Mouse (Mus musculus) heart, embryonic 13.5 days (tissue): ENCODE data around the gene Tubgcp2. TPM values are rescaled to one million over a fixed set of nuclear protein-coding genes. Genes with fewer than 3 reads are reported as not detected.
A peak's percentile ranks its signal among the peaks of the same experiment; 100 is the strongest.

Experiments
- ATAC-seq: fragments of 200-750 bp; cut with Nextera tagmentation; 2 replicates; pipeline ENCODE4 v1.8.0; 2017; ENCODE audit warnings: moderate TSS enrichment; ENCODE audit not compliant: insufficient number of reproducible peaks, low FRiP score, low TSS enrichment; ENCODE audit errors: extremely low read depth
- H3K27ac ChIP-seq: fragments of 300-500 bp; sonication (generic); replicated peaks from 2 replicates; pipeline ENCODE4 v1.5.1; 2015; ENCODE audit warnings: moderate library complexity, mild to moderate bottlenecking, inconsistent platforms
- H3K27me3 ChIP-seq: fragments of 300-500 bp; sonication (generic); replicated peaks from 2 replicates; pipeline ENCODE4 v1.6.1; 2015; ENCODE audit warnings: mild to moderate bottlenecking, inconsistent platforms
- H3K36me3 ChIP-seq: fragments of 300-500 bp; sonication (generic); 2 replicates; pipeline ENCODE4 v1.6.1; 2015; ENCODE audit warnings: mild to moderate bottlenecking, inconsistent platforms
- H3K4me1 ChIP-seq: fragments of 300-500 bp; sonication (generic); 2 replicates; pipeline ENCODE4 v1.6.1; 2015; ENCODE audit warnings: inconsistent platforms
- H3K4me2 ChIP-seq: fragments of 300-500 bp; sonication (generic); 2 replicates; pipeline ENCODE4 v1.6.1; 2015; ENCODE audit warnings: inconsistent platforms, mild to moderate bottlenecking, moderate library complexity
- H3K4me3 ChIP-seq: fragments of 300-500 bp; sonication (generic); 2 replicates; pipeline ENCODE4 v1.5.1; 2015; ENCODE audit warnings: moderate library complexity, mild to moderate bottlenecking, inconsistent platforms
- H3K9ac ChIP-seq: fragments of 300-500 bp; sonication (generic); 2 replicates; pipeline ENCODE4 v1.6.1; 2015; ENCODE audit warnings: inconsistent platforms, mild to moderate bottlenecking, moderate library complexity
- H3K9me3 ChIP-seq: fragments of 300-500 bp; sonication (generic); 2 replicates; pipeline ENCODE4 v1.6.1; 2016; ENCODE audit warnings: inconsistent platforms
- WGBS: fragments of 180-500 bp; shearing (Covaris S2); methylation state at CpG from one replicate; pipeline ENCODE4 v1.1.7; 2015; ENCODE audit warnings: mixed read lengths; 5-methylcytosine and 5-hydroxymethylcytosine counted together
- polyA plus RNA-seq: library from polyadenylated mRNA; unstranded; fragments of >200 nt; fragmentation: Nextera tagmentation; extraction: Ambion mirVana; gene quantifications from 2 replicates; pipeline ENCODE4 v1.2.1, GENCODE M21; 2015

Gene Tubgcp2
- polyA plus RNA-seq, 1 experiment from 2014 or later: 37.0 TPM

DNA sequence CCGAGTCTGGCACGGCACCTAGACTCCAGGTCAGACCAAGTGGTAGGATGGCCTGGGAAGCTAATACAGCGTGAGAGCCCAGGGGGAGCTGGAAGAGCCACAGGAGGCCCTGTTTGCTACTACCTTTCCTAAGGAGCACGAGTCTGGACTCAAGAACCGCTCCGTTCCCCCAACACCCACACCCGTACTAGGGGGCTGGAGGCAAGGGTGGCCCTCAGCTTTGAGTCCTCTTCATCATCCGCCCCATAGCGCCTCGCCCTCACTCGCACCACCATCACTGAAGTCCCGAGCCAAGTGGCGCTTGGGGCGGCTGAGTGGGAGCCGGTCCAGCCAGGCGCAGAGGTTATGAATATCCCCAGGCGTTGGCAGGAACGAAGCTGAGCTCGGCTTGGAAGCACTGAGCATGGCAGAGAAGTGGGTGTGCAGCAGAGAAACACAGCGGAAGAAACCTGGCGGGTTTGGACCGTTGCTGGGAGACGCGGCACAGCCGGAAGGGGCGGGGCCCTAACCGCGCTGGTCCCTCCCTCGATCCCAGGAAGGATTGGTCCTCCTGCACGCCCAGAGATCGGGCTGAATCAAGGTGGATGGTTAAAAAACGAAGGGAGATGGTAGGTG lies 58.1 kb downstream of the Tubgcp2 start, which contains the start of gene 6430531B16Rik:
TSS of gene 6430531B16Rik (minus strand) at position 478 of the 615 bp plus-strand sequence.
- Histone ChIP-seq H3K4me2 (peak within 1 kb of the TSS; percentile 94), H3K27me3 (peaks cover 68% of the 10 kb centered on the region), H3K4me1 (peaks cover 7% of the 10 kb centered on the region), H3K9ac (peak within 1 kb of the TSS; percentile 78), H3K36me3 (no peaks in the 10 kb centered on the region), H3K27ac (no peak within 1 kb of the TSS), H3K9me3 (no peaks in the 10 kb centered on the region), H3K4me3 (peak within 1 kb of the TSS; percentile 66)
- 6% methylated on average over 32 of the region's 32 CpGs for WGBS
- peak; percentile 55 for ATAC-seq

DNA sequence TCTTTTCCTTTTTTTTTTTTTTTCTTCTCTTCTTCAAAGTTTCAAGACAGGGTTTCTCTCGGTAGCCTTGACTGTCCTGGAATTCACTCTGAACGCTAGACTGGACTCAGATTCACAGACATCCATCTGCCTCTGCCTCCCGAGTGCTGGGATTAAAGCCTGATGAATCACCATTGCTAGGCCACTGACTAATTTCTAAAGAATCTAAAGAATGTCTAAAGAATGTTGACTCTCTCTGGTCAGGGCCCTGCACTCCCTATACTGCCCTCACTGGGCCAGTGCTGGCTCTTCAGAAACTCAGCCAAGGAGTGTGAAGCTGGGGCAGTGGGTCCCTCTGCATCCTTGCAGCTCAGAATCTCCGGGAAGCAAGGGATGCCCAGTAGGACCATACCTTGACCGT lies 61.0 kb downstream of the Tubgcp2 start:
- no peak overlapping the region for H3K4me2 ChIP-seq
- no peaks in the 10 kb centered on the region for H3K9me3 ChIP-seq
- ATAC-seq: no peak
- peaks cover 7% of the 10 kb centered on the region for H3K4me1 ChIP-seq
- 49% methylated on average over 5 of the region's 5 CpGs for WGBS
- no peak overlapping the region for H3K27ac ChIP-seq
- H3K27me3 ChIP-seq: peaks cover 79% of the 10 kb centered on the region
- no peak overlapping the region for H3K4me3 ChIP-seq
- no peak overlapping the region for H3K9ac ChIP-seq
- H3K36me3 ChIP-seq: no peaks in the 10 kb centered on the region

GRCm38 (mm10) chr7:139974307-139974706 lies 62.2 kb downstream of the Tubgcp2 start:
- 74% methylated on average over 10 of the region's 10 CpGs for WGBS
- H3K4me2 ChIP-seq: no peak overlapping the region
- no peak overlapping the region for H3K27ac ChIP-seq
- no peak overlapping the region for H3K9ac ChIP-seq
- no peaks in the 10 kb centered on the region for H3K9me3 ChIP-seq
- H3K4me1 ChIP-seq: peaks cover 5% of the 10 kb centered on the region
- no peak overlapping the region for H3K4me3 ChIP-seq
- H3K27me3 ChIP-seq: peaks cover 76% of the 10 kb centered on the region
- ATAC-seq: no peak
- H3K36me3 ChIP-seq: no peaks in the 10 kb centered on the region

- Histone ChIP-seq H3K36me3 (no peaks in the 10 kb centered on the region), H3K27ac (no peak overlapping the region), H3K9me3 (no peaks in the 10 kb centered on the region), H3K4me3 (no peak overlapping the region), H3K9ac (no peak overlapping the region), H3K27me3 (peaks cover 79% of the 10 kb centered on the region), H3K4me2 (no peak overlapping the region), H3K4me1 (no peaks in the 10 kb centered on the region)
- ATAC-seq: no peak
Observed at GRCm38 (mm10) chr7:139972923-139973331, 63.5 kb downstream of the Tubgcp2 start.

GRCm38 (mm10) chr7:139971436-139971835 lies 65.0 kb downstream of the Tubgcp2 start:
- H3K4me2 ChIP-seq: no peak overlapping the region
- no peak for ATAC-seq
- 48% methylated on average over 6 of the region's 6 CpGs for WGBS
- H3K9ac ChIP-seq: no peak overlapping the region
- H3K4me1 ChIP-seq: no peaks in the 10 kb centered on the region
- H3K27me3 ChIP-seq: peaks cover 76% of the 10 kb centered on the region
- no peaks in the 10 kb centered on the region for H3K36me3 ChIP-seq
- no peaks in the 10 kb centered on the region for H3K9me3 ChIP-seq
- H3K27ac ChIP-seq: no peak overlapping the region
- H3K4me3 ChIP-seq: no peak overlapping the region

DNA sequence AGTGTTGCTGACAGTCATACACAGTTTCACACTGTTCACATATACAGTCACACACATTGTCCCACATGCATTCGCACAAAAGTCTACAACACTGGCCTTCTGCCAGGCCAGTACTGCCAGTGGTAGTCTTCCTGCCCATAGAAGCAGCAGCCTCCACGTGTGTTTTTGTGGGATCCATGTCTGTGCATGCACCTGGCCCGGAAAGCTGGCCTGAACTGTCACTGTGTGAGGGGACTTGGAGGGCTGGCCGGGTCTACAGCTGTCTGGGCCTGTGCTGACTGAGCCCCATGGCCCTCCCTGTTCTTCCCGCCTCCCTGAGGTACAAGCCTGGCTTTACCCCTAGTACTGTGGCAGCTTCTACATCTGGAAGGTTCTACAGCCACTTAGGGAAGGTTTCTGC lies 65.5 kb downstream of the Tubgcp2 start:
- no peak overlapping the region for H3K9ac ChIP-seq
- no peak for ATAC-seq
- WGBS: 72% methylated on average over 5 of the region's 5 CpGs
- H3K4me3 ChIP-seq: no peak overlapping the region
- H3K9me3 ChIP-seq: no peaks in the 10 kb centered on the region
- peaks cover 76% of the 10 kb centered on the region for H3K27me3 ChIP-seq
- H3K36me3 ChIP-seq: no peaks in the 10 kb centered on the region
- no peak overlapping the region for H3K27ac ChIP-seq
- no peaks in the 10 kb centered on the region for H3K4me1 ChIP-seq
- H3K4me2 ChIP-seq: no peak overlapping the region

DNA sequence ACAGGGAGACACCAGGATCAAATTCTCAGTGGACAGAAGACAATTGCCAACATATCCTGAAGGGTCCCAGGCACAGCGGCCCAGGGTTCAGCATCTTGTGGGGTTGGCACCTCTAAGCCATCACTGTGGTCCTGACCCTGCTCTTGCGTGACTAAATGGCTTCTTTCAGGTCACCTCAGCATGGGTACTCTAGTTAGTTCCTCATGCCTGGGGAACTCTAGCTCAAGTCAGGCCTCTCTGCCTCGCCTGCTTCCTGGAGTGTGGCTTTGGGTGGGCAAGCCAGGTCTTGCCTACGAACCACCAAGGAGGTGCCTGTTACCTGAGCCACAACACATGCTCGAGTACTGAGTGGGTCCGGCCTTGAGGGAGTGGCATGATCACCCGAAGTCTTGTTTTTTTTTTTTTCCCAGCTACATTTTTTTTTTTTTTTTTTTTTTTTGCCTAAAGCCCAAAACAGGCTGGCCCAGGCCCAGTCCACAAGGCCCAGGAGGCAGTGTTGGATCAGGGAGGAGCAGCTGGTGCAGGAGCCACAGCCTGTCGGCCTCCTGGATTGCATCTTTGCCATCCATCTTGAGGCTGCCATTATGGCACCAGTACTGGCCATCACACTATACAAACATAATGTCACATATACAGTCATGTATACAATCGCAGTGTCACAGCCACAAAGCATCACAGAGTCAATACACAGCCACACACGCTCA lies 66.1 kb downstream of the Tubgcp2 start:
- H3K4me1 ChIP-seq: no peaks in the 10 kb centered on the region
- no peak for ATAC-seq
- H3K9ac ChIP-seq: no peak overlapping the region
- 81% methylated on average over 10 of the region's 10 CpGs for WGBS
- no peak overlapping the region for H3K4me2 ChIP-seq
- H3K27me3 ChIP-seq: peaks cover 77% of the 10 kb centered on the region
- no peaks in the 10 kb centered on the region for H3K36me3 ChIP-seq
- no peak overlapping the region for H3K4me3 ChIP-seq
- no peaks in the 10 kb centered on the region for H3K9me3 ChIP-seq
- no peak overlapping the region for H3K27ac ChIP-seq

- Histone ChIP-seq H3K27me3 (peaks cover 84% of the 10 kb centered on the region), H3K4me3 (no peak overlapping the region), H3K4me2 (no peak overlapping the region), H3K36me3 (no peaks in the 10 kb centered on the region), H3K27ac (no peak overlapping the region), H3K9ac (no peak overlapping the region), H3K9me3 (no peaks in the 10 kb centered on the region), H3K4me1 (no peaks in the 10 kb centered on the region)
- 43% methylated on average over 10 of the region's 10 CpGs for WGBS
- no peak for ATAC-seq
Observed at GRCm38 (mm10) chr7:139969348-139970130, 66.9 kb downstream of the Tubgcp2 start.

- no peak for ATAC-seq
- 52% methylated on average over 5 of the region's 5 CpGs for WGBS
- Histone ChIP-seq H3K27me3 (peaks cover 76% of the 10 kb centered on the region), H3K9ac (no peak overlapping the region), H3K27ac (no peak overlapping the region), H3K36me3 (no peaks in the 10 kb centered on the region), H3K4me3 (no peak overlapping the region), H3K9me3 (no peaks in the 10 kb centered on the region), H3K4me2 (no peak overlapping the region), H3K4me1 (no peaks in the 10 kb centered on the region)
Observed at GRCm38 (mm10) chr7:139968428-139968827, 68.0 kb downstream of the Tubgcp2 start.

GRCm38 (mm10) chr7:139967175-139967574 lies 69.3 kb downstream of the Tubgcp2 start:
- no peaks in the 10 kb centered on the region for H3K4me1 ChIP-seq
- H3K4me2 ChIP-seq: no peak overlapping the region
- no peak overlapping the region for H3K27ac ChIP-seq
- no peak for ATAC-seq
- no peaks in the 10 kb centered on the region for H3K9me3 ChIP-seq
- 20% methylated on average over 4 of the region's 4 CpGs for WGBS
- no peaks in the 10 kb centered on the region for H3K36me3 ChIP-seq
- H3K27me3 ChIP-seq: peaks cover 67% of the 10 kb centered on the region
- no peak overlapping the region for H3K9ac ChIP-seq
- no peak overlapping the region for H3K4me3 ChIP-seq

DNA sequence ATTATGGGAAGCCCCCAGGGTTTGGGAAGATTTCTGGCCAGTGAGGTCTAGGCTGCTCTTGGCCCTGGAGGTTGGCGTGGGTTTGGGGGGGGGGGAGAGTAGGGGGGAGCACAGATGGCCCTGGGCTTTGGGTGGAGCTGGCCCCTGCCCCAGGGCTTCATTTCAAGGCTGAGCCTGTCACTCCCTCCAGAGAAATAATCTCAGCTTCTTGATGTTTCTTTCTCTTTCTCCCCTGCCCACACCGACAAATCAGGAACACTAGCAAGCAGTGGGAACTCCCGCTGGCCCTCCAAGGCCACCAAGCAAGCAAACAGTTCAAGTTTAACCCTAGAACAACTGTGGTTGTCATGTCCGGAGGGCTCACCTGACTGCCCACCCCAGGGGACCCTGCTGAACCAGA lies 72.7 kb downstream of the Tubgcp2 start:
- Histone ChIP-seq H3K27ac (no peak overlapping the region), H3K4me1 (no peaks in the 10 kb centered on the region), H3K4me3 (no peak overlapping the region), H3K36me3 (no peaks in the 10 kb centered on the region), H3K9me3 (no peaks in the 10 kb centered on the region), H3K27me3 (peaks cover 62% of the 10 kb centered on the region), H3K4me2 (no peak overlapping the region), H3K9ac (no peak overlapping the region)
- ATAC-seq: no peak
- 47% methylated on average over 4 of the region's 4 CpGs for WGBS
